Mouse (Mus musculus) MEL (cell line): ENCODE measurements at regions not wholly inside any gene's neighbourhood (a gene's known extent, or its start where the extent isn't known, plus 50 kb on each side); places are given as distances from the start of the nearest gene placed in this dataset.

Source experiments
- DNase-seq: peaks from one replicate; pipeline ENCODE4 v3.0.0; 2011; ENCODE audit warnings: low read depth, low spot score
- H3K27ac ChIP-seq: 2 replicates; pipeline ENCODE4 v1.5.1; 2012; ENCODE audit warnings: low read depth, mild to moderate bottlenecking, control low read depth, low read length, moderate library complexity; ENCODE audit not compliant: control insufficient read depth
- H3K27me3 ChIP-seq, 2 experiments: fragments of 150-350 bp in 1 of 2; sonication (generic) in 1 of 2; 2 replicates each; pipeline ENCODE4 v1.6.1; 2012; ENCODE audit warnings: low read length in 2 of 2, mild to moderate bottlenecking in 2 of 2, improper control_type of control experiment in 1 of 2, moderate library complexity in 1 of 2; ENCODE audit not compliant: insufficient read depth in 2 of 2, control insufficient read depth in 1 of 2
- H3K36me3 ChIP-seq, 2 experiments: 2 replicates each; pipeline ENCODE4 v1.6.1; 2012 to 2014; ENCODE audit warnings: low read length in 2 of 2, improper control_type of control experiment in 1 of 2, inconsistent platforms in 1 of 2, mild to moderate bottlenecking in 1 of 2; ENCODE audit not compliant: insufficient read depth in 2 of 2, control insufficient read depth in 1 of 2
- H3K4me1 ChIP-seq, 2 experiments: fragments of 150-350 bp in 1 of 2; sonication (generic) in 1 of 2; 2 replicates each; pipeline ENCODE4 v1.6.1; 2012; ENCODE audit warnings: low read length in 2 of 2, improper control_type of control experiment in 1 of 2, mild to moderate bottlenecking in 1 of 2; ENCODE audit not compliant: insufficient read depth in 2 of 2, control insufficient read depth in 1 of 2
- H3K4me3 ChIP-seq, 2 experiments: fragments of 150-350 bp in 1 of 2; sonication (generic) in 1 of 2; 2 replicates each; pipeline ENCODE4 v1.5.1; 2012; ENCODE audit warnings: low read depth in 2 of 2, low read length in 2 of 2, mild to moderate bottlenecking in 2 of 2, moderate library complexity in 2 of 2, control low read depth in 1 of 2, improper control_type of control experiment in 1 of 2; ENCODE audit not compliant: control insufficient read depth in 1 of 2, insufficient read depth in 1 of 2
- H3K79me2 ChIP-seq: 2 replicates; pipeline ENCODE4 v1.6.1; 2012; ENCODE audit warnings: mild to moderate bottlenecking, low read length, moderate library complexity; ENCODE audit not compliant: control insufficient read depth, poor library complexity, insufficient read depth
- H3K9ac ChIP-seq: 2 replicates; pipeline ENCODE4 v1.6.1; 2012; ENCODE audit warnings: low read depth, mild to moderate bottlenecking, control low read depth, low read length, moderate library complexity; ENCODE audit not compliant: control insufficient read depth, poor library complexity, severe bottlenecking
- H3K9me3 ChIP-seq: fragments of 150-350 bp; sonication (generic); replicated peaks from 2 replicates; pipeline ENCODE4 v1.6.1; 2012; ENCODE audit warnings: mild to moderate bottlenecking, low read length, improper control_type of control experiment, moderate library complexity; ENCODE audit not compliant: insufficient read depth
- BHLHE40 ChIP-seq: IDR thresholded peaks from 2 replicates; pipeline ENCODE4 v1.6.1; 2012; ENCODE audit warnings: low read depth, mild to moderate bottlenecking, inconsistent platforms, low read length, improper control_type of control experiment, borderline replicate concordance
- CHD2 ChIP-seq: IDR thresholded peaks from 2 replicates; pipeline ENCODE4 v1.6.1; 2011; ENCODE audit warnings: low read length, improper control_type of control experiment
- ELF1 ChIP-seq: IDR thresholded peaks from 2 replicates; pipeline ENCODE4 v1.6.1; 2014; ENCODE audit warnings: low read depth, mild to moderate bottlenecking, inconsistent platforms, low read length, improper control_type of control experiment, moderate library complexity
- EP300 ChIP-seq, 2 experiments: IDR thresholded peaks; 2 replicates each; pipeline ENCODE4 v1.6.1; 2011; ENCODE audit warnings: improper control_type of control experiment in 2 of 2, low read length in 2 of 2, low read depth in 1 of 2, mild to moderate bottlenecking in 1 of 2
- GATA1 ChIP-seq: IDR thresholded peaks from 2 replicates; pipeline ENCODE4 v1.6.1; 2011; ENCODE audit warnings: low read depth, low read length, improper control_type of control experiment
- JUND ChIP-seq: IDR thresholded peaks from 2 replicates; pipeline ENCODE4 v1.6.1; 2011; ENCODE audit warnings: low read depth, mild to moderate bottlenecking, improper control_type of control experiment, low read length
- MAFK ChIP-seq: IDR thresholded peaks from 2 replicates; pipeline ENCODE4 v1.6.1; 2011; ENCODE audit warnings: low read depth, mild to moderate bottlenecking, low read length, improper control_type of control experiment, borderline replicate concordance
- MEF2A ChIP-seq: IDR thresholded peaks from 2 replicates; pipeline ENCODE4 v1.6.1; 2014; ENCODE audit warnings: low read depth, mild to moderate bottlenecking, inconsistent platforms, low read length, improper control_type of control experiment; ENCODE audit not compliant: poor library complexity, insufficient replicate concordance, severe bottlenecking; ENCODE audit errors: extremely low read depth
- MXI1 ChIP-seq: IDR thresholded peaks from 2 replicates; pipeline ENCODE4 v1.6.1; 2011; ENCODE audit warnings: mild to moderate bottlenecking, low read depth, low read length, improper control_type of control experiment
- MYB ChIP-seq: IDR thresholded peaks from 2 replicates; pipeline ENCODE4 v1.6.1; 2011; ENCODE audit warnings: mild to moderate bottlenecking, low read depth, low read length, improper control_type of control experiment
- NELFE ChIP-seq: IDR thresholded peaks from 2 replicates; pipeline ENCODE4 v1.6.1; 2011; ENCODE audit warnings: low read depth, low read length, improper control_type of control experiment
- POLR2AphosphoS2 ChIP-seq: IDR thresholded peaks from 2 replicates; pipeline ENCODE4 v1.6.1; 2011; ENCODE audit warnings: low read length, improper control_type of control experiment
- POLR2AphosphoS5 ChIP-seq: IDR thresholded peaks from 2 replicates; pipeline ENCODE4 v1.6.1; 2012; ENCODE audit warnings: low read depth, borderline replicate concordance, mild to moderate bottlenecking, inconsistent platforms, low read length, moderate library complexity, mixed read lengths
- RAD21 ChIP-seq: IDR thresholded peaks from 2 replicates; pipeline ENCODE4 v1.6.1; 2011; ENCODE audit warnings: mild to moderate bottlenecking, low read depth, low read length, improper control_type of control experiment
- SMC3 ChIP-seq: IDR thresholded peaks from 2 replicates; pipeline ENCODE4 v1.6.1; 2011; ENCODE audit warnings: low read depth, low read length, improper control_type of control experiment
- UBTF ChIP-seq: IDR thresholded peaks from 2 replicates; pipeline ENCODE4 v1.6.1; 2012; ENCODE audit warnings: low read depth, mild to moderate bottlenecking, inconsistent platforms, low read length, improper control_type of control experiment, moderate library complexity, borderline replicate concordance; ENCODE audit not compliant: insufficient read depth
- USF2 ChIP-seq, 2 experiments: IDR thresholded peaks; 2 replicates each; pipeline ENCODE4 v1.6.1; 2011 to 2012; ENCODE audit warnings: improper control_type of control experiment in 2 of 2, low read length in 2 of 2, borderline replicate concordance in 1 of 2, inconsistent platforms in 1 of 2, low read depth in 1 of 2, mild to moderate bottlenecking in 1 of 2; ENCODE audit not compliant: insufficient read depth in 1 of 2
- ZC3H11A ChIP-seq: IDR thresholded peaks from 2 replicates; pipeline ENCODE4 v1.6.1; 2012; ENCODE audit warnings: low read depth, mild to moderate bottlenecking, inconsistent platforms, low read length, improper control_type of control experiment

DNA sequence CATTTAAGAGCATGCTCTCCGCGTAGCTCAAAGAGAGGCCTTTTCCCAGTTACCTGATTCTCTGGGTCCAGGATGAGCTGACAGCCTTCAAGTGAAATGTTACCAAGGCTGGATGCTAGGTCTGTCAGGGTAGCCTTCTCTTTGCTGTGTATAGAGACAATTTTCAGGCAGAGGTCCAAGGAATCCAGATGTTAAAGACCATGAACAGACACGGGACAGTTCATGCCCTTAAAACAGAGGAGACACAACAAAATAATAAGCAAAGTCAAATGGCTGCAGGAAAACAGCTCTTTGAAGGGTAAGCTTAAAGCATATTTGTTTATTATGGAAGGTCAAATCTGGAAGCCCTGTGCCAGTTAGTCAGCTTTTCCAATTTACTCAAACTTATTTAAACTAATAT is 352.8 kb downstream of the Rnd3 start:
- Histone ChIP-seq H3K9me3 (no peaks in the 10 kb centered on the region), H3K27me3 (no peaks in the 10 kb centered on the region), H3K9ac (no peak overlapping the region), H3K79me2 (no peaks in the 10 kb centered on the region), H3K4me1 (no peaks in the 10 kb centered on the region), H3K36me3 (no peaks in the 10 kb centered on the region), H3K4me3 (no peak overlapping the region), H3K27ac (no peak overlapping the region)
- TF ChIP-seq NELFE: no peak
- TF ChIP-seq POLR2AphosphoS5: no peak
- TF ChIP-seq BHLHE40: no peak
- no peak for TF ChIP-seq GATA1
- no peak for TF ChIP-seq JUND
- TF ChIP-seq UBTF: no peak
- TF ChIP-seq ZC3H11A: no peak
- TF ChIP-seq ELF1: no peak
- TF ChIP-seq POLR2AphosphoS2: no peak
- no peak for TF ChIP-seq MXI1
- no peak for TF ChIP-seq MYB
- TF ChIP-seq MAFK: no peak
- no peak for TF ChIP-seq USF2 (IDR thresholded peaks at IDR 0.05; ENCODE audit: borderline replicate concordance in 1 of 2, insufficient read depth in 1 of 2, low read depth in 1 of 2, low read length in 2 of 2)
- DNase-seq: no peak

DNA sequence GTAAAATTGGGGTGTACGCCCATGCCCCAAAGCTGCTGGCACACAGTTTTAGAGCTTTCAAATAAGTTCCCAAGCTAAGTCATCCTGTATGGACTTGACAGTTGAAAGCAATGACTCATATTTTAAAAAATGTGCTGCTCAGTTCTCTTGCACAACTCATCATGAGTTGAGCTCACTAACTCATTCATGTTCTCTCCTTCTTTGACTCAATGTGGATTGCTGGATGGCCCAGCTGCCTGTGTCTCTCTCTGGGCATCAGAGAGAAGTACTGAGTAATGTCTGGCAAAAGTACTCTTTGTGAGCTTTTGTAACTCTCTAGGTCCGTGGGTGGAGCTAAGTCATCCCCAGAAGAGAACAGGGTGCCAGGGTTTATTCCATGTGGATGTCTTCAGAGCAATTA is 355.3 kb downstream of the Rnd3 start:
- Histone ChIP-seq H3K9me3 (no peaks in the 10 kb centered on the region), H3K36me3 (no peaks in the 10 kb centered on the region), H3K79me2 (no peaks in the 10 kb centered on the region), H3K4me1 (no peaks in the 10 kb centered on the region), H3K9ac (no peak overlapping the region), H3K27me3 (no peaks in the 10 kb centered on the region), H3K4me3 (no peak overlapping the region), H3K27ac (no peak overlapping the region)
- TF ChIP-seq EP300 (IDR thresholded peaks at IDR 0.05; ENCODE audit: low read depth in 1 of 2, low read length in 2 of 2) (no peak), MEF2A (no peak), SMC3 (no peak), CHD2 (no peak), UBTF (no peak), MAFK (no peak), RAD21 (no peak), MYB (no peak)
- DNase-seq: no peak
